Mouse (Mus musculus): ENCODE measurements at regions not wholly inside any gene's neighbourhood (a gene's known extent, or its start where the extent isn't known, plus 50 kb on each side); places are given as distances from the start of the nearest gene placed in this dataset. TPM values are rescaled to one million over a fixed set of nuclear protein-coding genes. Genes with fewer than 3 reads are reported as not detected.

- Histone ChIP-seq H3K27ac (replicated peaks; ENCODE audit: low read depth, low read length) (no peak overlapping the region), H3K4me3 (ENCODE audit: low read depth, low read length) (no peak overlapping the region), H3K36me3 (ENCODE audit: control insufficient read depth, insufficient read depth, low read length) (peaks cover 47% of the 10 kb centered on the region), H3K4me2 (ENCODE audit: low read depth, low read length) (no peak overlapping the region), H3K9ac (ENCODE audit: low read depth, low read length) (no peak overlapping the region), H3K27me3 (replicated peaks; ENCODE audit: control insufficient read depth, insufficient read depth, low read length) (no peaks in the 10 kb centered on the region), H3K4me1 (ENCODE audit: control insufficient read depth, insufficient read depth, low read length) (no peaks in the 10 kb centered on the region), H3K9me3 (ENCODE audit: control insufficient read depth, low read length) (no peaks in the 10 kb centered on the region)
- WGBS = 89% methylated on average over 5 of the region's 5 CpGs
- DNase-seq (ENCODE audit: low spot score) = no peak
- no peak for ATAC-seq (ENCODE audit: low read depth)
These were observed 60.9 kb upstream of the Paip1 start for GRCm38 (mm10) chr13:119367544-119367943.

- Histone ChIP-seq H3K4me2 (ENCODE audit: low read depth, low read length) (no peak overlapping the region), H3K4me3 (ENCODE audit: low read depth, low read length) (no peak overlapping the region), H3K9ac (ENCODE audit: low read depth, low read length) (no peak overlapping the region), H3K27me3 (replicated peaks; ENCODE audit: control insufficient read depth, insufficient read depth, low read length) (no peaks in the 10 kb centered on the region), H3K9me3 (ENCODE audit: control insufficient read depth, low read length) (no peaks in the 10 kb centered on the region), H3K36me3 (ENCODE audit: control insufficient read depth, insufficient read depth, low read length) (peaks cover 42% of the 10 kb centered on the region), H3K27ac (replicated peaks; ENCODE audit: low read depth, low read length) (no peak overlapping the region), H3K4me1 (ENCODE audit: control insufficient read depth, insufficient read depth, low read length) (no peaks in the 10 kb centered on the region)
- WGBS = 51% methylated on average over 5 of the region's 5 CpGs
- DNase-seq (ENCODE audit: low spot score) = peak; percentile 67
- 0 out of 2 replicates have a peak, but pooled peaks have one; percentile 18 for ATAC-seq (ENCODE audit: low read depth)
These were observed 49.9 kb upstream of the Paip1 start for GRCm38 (mm10) chr13:119378404-119379037.

Small RNA genes lying in the stretch of these regions (microRNA-seq; reads per million reads assigned to microRNA genes)
- gene Gm44488 (ENCODE audit: borderline number of aligned reads) = not detected

Measured in embryonic facial prominence, embryonic 14.5 days (tissue).